Mouse (Mus musculus) myocyte (in vitro differentiated cells): ENCODE measurements around the gene Dmrt2.

ENCODE experiments used
- CEBPB ChIP-seq: IDR thresholded peaks from 2 replicates; pipeline ENCODE4 v1.6.1; 2011; ENCODE audit warnings: mild to moderate bottlenecking, moderate library complexity; ENCODE audit not compliant: poor library complexity, insufficient read depth, severe bottlenecking
- E2F4 ChIP-seq: IDR thresholded peaks from one replicate; pipeline ENCODE4 v1.6.1; 2011; ENCODE audit warnings: mild to moderate bottlenecking, control low read depth, moderate library complexity; ENCODE audit not compliant: insufficient read depth
- MAX ChIP-seq: IDR thresholded peaks from one replicate; pipeline ENCODE4 v1.6.1; 2011; ENCODE audit warnings: low read depth, mild to moderate bottlenecking, control low read depth
- MYOD1 ChIP-seq, 3 experiments: IDR thresholded peaks; one replicate each; pipeline ENCODE4 v1.6.1; 2011; ENCODE audit warnings: control low read depth in 2 of 3, low read depth in 2 of 3, mild to moderate bottlenecking in 2 of 3, moderate library complexity in 1 of 3; ENCODE audit not compliant: insufficient read length in 2 of 3, control insufficient read depth in 1 of 3
- MYOG ChIP-seq, 3 experiments: IDR thresholded peaks; one replicate each; pipeline ENCODE4 v1.6.1; 2011; ENCODE audit warnings: control low read depth in 2 of 3, low read depth in 2 of 3, mild to moderate bottlenecking in 2 of 3; ENCODE audit not compliant: insufficient read length in 2 of 3, control insufficient read depth in 1 of 3, insufficient read depth in 1 of 3
- POLR2A ChIP-seq: IDR thresholded peaks from one replicate; pipeline ENCODE4 v1.6.1; 2011; ENCODE audit warnings: low read depth, mild to moderate bottlenecking, control low read depth, moderate library complexity; ENCODE audit not compliant: insufficient read length
- POLR2AphosphoS2 ChIP-seq: IDR thresholded peaks from one replicate; pipeline ENCODE4 v1.6.1; 2011; ENCODE audit warnings: low read depth, control low read depth; ENCODE audit not compliant: insufficient read length
- REST ChIP-seq: IDR thresholded peaks from one replicate; pipeline ENCODE4 v1.6.1; 2011; ENCODE audit warnings: mild to moderate bottlenecking, control low read depth, moderate library complexity; ENCODE audit not compliant: insufficient read depth, insufficient read length
- TCF12 ChIP-seq: IDR thresholded peaks from one replicate; pipeline ENCODE4 v1.6.1; 2011; ENCODE audit warnings: mild to moderate bottlenecking, control low read depth; ENCODE audit not compliant: poor library complexity, insufficient read depth, severe bottlenecking
- USF1 ChIP-seq: IDR thresholded peaks from one replicate; pipeline ENCODE4 v1.6.1; 2011; ENCODE audit warnings: low read depth, mild to moderate bottlenecking, control low read depth, moderate library complexity

DNA sequence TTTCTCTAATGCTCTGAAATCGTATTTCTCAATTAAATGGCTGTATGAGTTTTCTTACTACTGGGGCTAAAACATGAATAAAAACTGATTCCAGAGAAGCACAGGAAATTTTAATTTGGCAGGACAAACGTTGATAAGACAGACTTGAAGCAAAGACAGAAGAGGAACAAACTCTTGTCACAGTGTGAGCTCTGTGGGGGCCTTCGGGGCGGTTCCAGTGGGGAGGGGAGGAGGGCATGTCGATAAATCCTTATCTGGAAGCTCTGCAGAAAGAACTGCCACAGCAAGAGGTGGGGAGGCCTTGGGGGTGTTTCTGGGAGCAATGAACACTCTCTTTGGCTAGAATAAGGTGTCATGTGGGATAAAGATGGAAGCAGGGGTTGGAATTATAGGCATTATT, 50.4 kb downstream of the Dmrt2 start:
- no peak for TF ChIP-seq POLR2A
- no peak for TF ChIP-seq MYOD1 (IDR thresholded peaks at IDR 0.05; ENCODE audit: control insufficient read depth in 1 of 3, insufficient read length in 2 of 3, low read depth in 2 of 3)
- TF ChIP-seq USF1 = no peak
- TF ChIP-seq MAX = no peak
- TF ChIP-seq MYOG (IDR thresholded peaks at IDR 0.05; ENCODE audit: control insufficient read depth in 1 of 3, insufficient read depth in 1 of 3, insufficient read length in 2 of 3, low read depth in 2 of 3) = no peak
- TF ChIP-seq E2F4 = no peak
- no peak for TF ChIP-seq REST
- TF ChIP-seq TCF12 = no peak
- TF ChIP-seq POLR2AphosphoS2 = no peak
- TF ChIP-seq CEBPB = no peak
